9 mouse cellular contexts compared by ENCODE assay signal in the genomic region with DNA sequence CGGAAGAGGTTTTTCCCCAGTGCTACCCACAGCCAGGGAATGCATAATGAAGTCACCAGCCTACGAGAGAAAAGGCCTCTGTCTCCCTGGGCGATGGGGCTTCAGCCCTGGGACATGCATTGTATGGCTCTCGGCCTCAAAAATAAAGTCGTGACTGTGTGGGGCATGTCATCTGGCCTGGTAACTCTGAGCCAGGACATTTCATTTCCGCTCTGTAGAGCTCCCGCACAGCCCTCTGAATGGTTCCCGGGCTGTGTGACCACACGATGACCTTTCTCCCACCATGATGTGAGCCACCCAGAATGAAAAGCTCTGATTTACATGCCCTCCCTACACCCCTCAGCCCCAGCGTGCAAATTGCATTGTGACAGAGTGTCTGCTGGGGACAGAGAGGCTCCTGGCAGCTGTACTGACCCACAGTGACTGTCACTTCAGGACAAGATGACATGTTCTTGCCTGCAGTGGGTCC. TPM values are rescaled to one million over a fixed set of nuclear protein-coding genes. Genes with fewer than 3 reads are reported as not detected.
DNase-seq lines count a peak whose midpoint lies in the region; ATAC-seq and TF ChIP-seq lines count a peak whose summit lies in the region.
"Had no signal": no experiment of that assay in that cellular context is flagged by ENCODE, and none has a peak within 500 bp of the region (broad histone marks: within the 10 kb centered on the region; RNA-seq: fewer than 3 reads in every experiment).

No protein-coding gene starts in this region.

- H3K4me2 ChIP-seq in hindbrain, embryonic 14.5 days (replicated peaks), result no peak overlapping the region
- no peak overlapping the region for H3K4me2 ChIP-seq in midbrain, embryonic 11.5 days
- no peak overlapping the region for H3K4me2 ChIP-seq in stomach, postnatal 0 days (replicated peaks; ENCODE audit: low read depth)
- no peak overlapping the region for H3K4me2 ChIP-seq in heart, embryonic 11.5 days
- H3K4me2 ChIP-seq: limb, embryonic 12.5 days had no signal

- intact Hi-C loops in gastrocnemius, postnatal 36 days (cut with DNase I), result no loop called here

- no peaks in the 10 kb centered on the region; the same call in 1 of the 2 replicates for H3K4me1 ChIP-seq in hindbrain, embryonic 14.5 days (replicated peaks; ENCODE audit: control insufficient read depth, insufficient read depth, low read length)
- H3K4me1 ChIP-seq in midbrain, embryonic 11.5 days (ENCODE audit: control insufficient read depth, insufficient read depth, low read length), result peaks cover 11% of the 10 kb centered on the region; the same call in 1 of the 2 replicates
- no peaks in the 10 kb centered on the region for H3K4me1 ChIP-seq in stomach, postnatal 0 days (replicated peaks; ENCODE audit: control insufficient read depth, insufficient read depth)
- H3K4me1 ChIP-seq in heart, embryonic 11.5 days (ENCODE audit: control insufficient read depth, insufficient read depth, low read length), result no peaks in the 10 kb centered on the region
- H3K4me1 ChIP-seq: limb, embryonic 12.5 days had no signal

- no peaks in the 10 kb centered on the region for H3K9me3 ChIP-seq in hindbrain, embryonic 14.5 days (ENCODE audit: control insufficient read depth, low read length)
- H3K9me3 ChIP-seq in midbrain, embryonic 11.5 days (ENCODE audit: control insufficient read depth, low read length), result no peaks in the 10 kb centered on the region
- H3K9me3 ChIP-seq in stomach, postnatal 0 days (ENCODE audit: control insufficient read depth, low read length), result no peaks in the 10 kb centered on the region
- H3K9me3 ChIP-seq in heart, embryonic 11.5 days (replicated peaks; ENCODE audit: control insufficient read depth, low read length), result no peaks in the 10 kb centered on the region
- H3K9me3 ChIP-seq: limb, embryonic 12.5 days had no signal

- H3K27me3 ChIP-seq in hindbrain, embryonic 14.5 days (ENCODE audit: control insufficient read depth, insufficient read depth, low read length), result no peaks in the 10 kb centered on the region
- H3K27me3 ChIP-seq in midbrain, embryonic 11.5 days (ENCODE audit: control insufficient read depth, insufficient read depth, low read length), result peaks cover 34% of the 10 kb centered on the region; the same call in 1 of the 2 replicates
- no peaks in the 10 kb centered on the region for H3K27me3 ChIP-seq in stomach, postnatal 0 days (ENCODE audit: control insufficient read depth, insufficient read depth, low read length)
- H3K27me3 ChIP-seq in heart, embryonic 11.5 days (ENCODE audit: control insufficient read depth, insufficient read depth, low read length), result no peaks in the 10 kb centered on the region
- H3K27me3 ChIP-seq: limb, embryonic 12.5 days had no signal

- H3K9ac ChIP-seq in hindbrain, embryonic 14.5 days, result no peak overlapping the region
- no peak overlapping the region for H3K9ac ChIP-seq in midbrain, embryonic 11.5 days (ENCODE audit: low read length)
- H3K9ac ChIP-seq in stomach, postnatal 0 days (ENCODE audit: low read length), result no peak overlapping the region
- H3K9ac ChIP-seq in heart, embryonic 11.5 days (ENCODE audit: low read depth, low read length), result no peak overlapping the region
- H3K9ac ChIP-seq: limb, embryonic 12.5 days had no signal

- no peaks in the 10 kb centered on the region for H3K36me3 ChIP-seq in hindbrain, embryonic 14.5 days (replicated peaks; ENCODE audit: control insufficient read depth, insufficient read depth)
- no peaks in the 10 kb centered on the region for H3K36me3 ChIP-seq in midbrain, embryonic 11.5 days (ENCODE audit: control insufficient read depth, insufficient read depth, low read length)
- H3K36me3 ChIP-seq in stomach, postnatal 0 days (ENCODE audit: control insufficient read depth, insufficient read depth, low read length), result no peaks in the 10 kb centered on the region
- H3K36me3 ChIP-seq in heart, embryonic 11.5 days (ENCODE audit: control insufficient read depth, insufficient read depth, low read length), result no peaks in the 10 kb centered on the region
- H3K36me3 ChIP-seq: limb, embryonic 12.5 days had no signal

- WGBS in hindbrain, embryonic 14.5 days, result 4% methylated on average over 10 of the region's 10 CpGs
- 14% methylated on average over 10 of the region's 10 CpGs for WGBS in midbrain, embryonic 11.5 days
- WGBS in stomach, postnatal 0 days, result 69% methylated on average over 10 of the region's 10 CpGs
- 67% methylated on average over 10 of the region's 10 CpGs for WGBS in heart, embryonic 11.5 days (ENCODE audit: insufficient replicate concordance)

- peak; percentile 46 for DNase-seq in right cerebral cortex, adult 18-20 months
- DNase-seq in right cerebral cortex, adult 2 months (ENCODE audit: low spot score in 2 of 2), result no peak
- peak; percentile 51 for DNase-seq in hindbrain, embryonic 14.5 days (ENCODE audit: low spot score)
- DNase-seq in midbrain, embryonic 11.5 days (ENCODE audit: low spot score, missing footprints), result peak; percentile 94
- no peak for DNase-seq in stomach, postnatal 0 days (ENCODE audit: low spot score)
- no peak for DNase-seq in gastrocnemius, postnatal 36 days
- no peak for DNase-seq in urinary bladder, postnatal 14 days (ENCODE audit: low spot score)

- ATAC-seq in hindbrain, embryonic 14.5 days (ENCODE audit: low FRiP score), result peak; percentile 96
- ATAC-seq in midbrain, embryonic 11.5 days (ENCODE audit: low FRiP score), result peak; percentile 92
- 0 out of 2 replicates have a peak, but pooled peaks have one; percentile 18 for ATAC-seq in stomach, postnatal 0 days (ENCODE audit: low FRiP score, low TSS enrichment)
- no peak for ATAC-seq in heart, embryonic 11.5 days (replicated peaks; ENCODE audit: insufficient number of reproducible peaks, low FRiP score, low TSS enrichment)

- no peak for TF ChIP-seq EP300 in stomach, postnatal 0 days (optimal IDR thresholded peaks at IDR 0.05)

- H3K27ac ChIP-seq in hindbrain, embryonic 14.5 days, result no peak overlapping the region
- no peak overlapping the region for H3K27ac ChIP-seq in midbrain, embryonic 11.5 days (ENCODE audit: low read depth, low read length)
- no peak overlapping the region for H3K27ac ChIP-seq in stomach, postnatal 0 days (replicated peaks)
- H3K27ac ChIP-seq in heart, embryonic 11.5 days (ENCODE audit: low read depth, low read length), result no peak overlapping the region
- H3K27ac ChIP-seq: limb, embryonic 12.5 days had no signal

- no peak overlapping the region for H3K4me3 ChIP-seq in hindbrain, embryonic 14.5 days (replicated peaks; ENCODE audit: low read length)
- H3K4me3 ChIP-seq in midbrain, embryonic 11.5 days (ENCODE audit: low read depth, low read length), result no peak overlapping the region
- H3K4me3 ChIP-seq in stomach, postnatal 0 days (ENCODE audit: low read depth, low read length), result no peak overlapping the region
- H3K4me3 ChIP-seq in heart, embryonic 11.5 days (ENCODE audit: low read depth, low read length), result no peak overlapping the region
- H3K4me3 ChIP-seq: limb, embryonic 12.5 days had no signal

- no peak for TF ChIP-seq CTCF in stomach, postnatal 0 days (IDR thresholded peaks at IDR 0.05; ENCODE audit: low read depth)

RNA-seq across cellular contexts. Expression of gene Agap1, which starts 53.8 kb away (rescaled TPM):
- polyA plus RNA-seq in hindbrain, embryonic 14.5 days (2014; fragmentation: Nextera tagmentation; extraction: Ambion mirVana), result 72.2 and 81.2 TPM in 2 replicates
- polyA plus RNA-seq in midbrain, embryonic 11.5 days (2014; fragmentation: Nextera tagmentation; extraction: Ambion mirVana), result 28.6 and 33.6 TPM in 2 replicates
- 4.2 TPM in 2 replicates for polyA plus RNA-seq in stomach, postnatal 0 days (2015; fragmentation: Nextera tagmentation; extraction: Ambion mirVana)
- total RNA-seq in gastrocnemius, postnatal 36 days (2021), result 10 to 100 TPM; 16.5 to 26.3 TPM
- 9.1 and 10.8 TPM in 2 replicates for polyA plus RNA-seq in heart, embryonic 11.5 days (2014; fragmentation: Nextera tagmentation; extraction: Ambion mirVana)

Comparison
In these comparisons a context has a peak if more than half of its experiments do, and no peak if none do; other contexts are left out.
1. DNase-seq: peak in right cerebral cortex, adult 18-20 months (single experiment), hindbrain, embryonic 14.5 days (single experiment) and midbrain, embryonic 11.5 days (single experiment); none in right cerebral cortex, adult 2 months (0 of 2), stomach, postnatal 0 days (single experiment), gastrocnemius, postnatal 36 days (0 of 2) and urinary bladder, postnatal 14 days (single experiment).